Mouse (Mus musculus) small intestine, adult 2 months (tissue): Measurements from ENCODE around the gene Fam47e. TPM values are rescaled to one million over a fixed set of nuclear protein-coding genes. Genes with fewer than 3 reads are reported as not detected.
"Not testable (repeated sequence)": the region's sequence is repeated elsewhere in the genome, so short reads cannot be mapped to it uniquely, and the experiment has no call there.

Experiments
- H3K27ac ChIP-seq: fragments of 200-500 bp; 2 replicates; pipeline ENCODE4 v1.5.1; 2012; ENCODE audit warnings: low read depth, low read length, control low read depth, inconsistent platforms; ENCODE audit not compliant: insufficient read depth
- H3K27me3 ChIP-seq: fragments of 200-500 bp; 2 replicates; pipeline ENCODE4 v1.6.1; 2012; ENCODE audit warnings: mild to moderate bottlenecking, moderate library complexity, low read length, inconsistent platforms; ENCODE audit not compliant: control insufficient read depth, insufficient read depth
- H3K36me3 ChIP-seq: fragments of 200-500 bp; 2 replicates; pipeline ENCODE4 v1.6.1; 2012; ENCODE audit warnings: mild to moderate bottlenecking, low read length, control low read depth, inconsistent platforms; ENCODE audit not compliant: control insufficient read depth, insufficient read depth
- H3K4me1 ChIP-seq: fragments of 200-500 bp; 2 replicates; pipeline ENCODE4 v1.6.1; 2012; ENCODE audit warnings: low read length, inconsistent platforms, mixed read lengths; ENCODE audit not compliant: control insufficient read depth, insufficient read depth, insufficient read length
- H3K4me3 ChIP-seq: fragments of 200-500 bp; 2 replicates; pipeline ENCODE4 v1.5.1; 2012; ENCODE audit warnings: low read depth, mild to moderate bottlenecking, control low read depth, inconsistent platforms, low read length, moderate library complexity
- CTCF ChIP-seq: fragments of 200-500 bp; IDR thresholded peaks from 2 replicates; pipeline ENCODE4 v1.5.1; 2012; ENCODE audit warnings: low read depth, mild to moderate bottlenecking, control low read depth, inconsistent platforms, low read length, moderate library complexity, mixed read lengths; ENCODE audit not compliant: insufficient replicate concordance, insufficient read length; ENCODE audit errors: extremely low read depth
- POLR2A ChIP-seq: fragments of 200-500 bp; IDR thresholded peaks from 2 replicates; pipeline ENCODE4 v1.6.1; 2012; ENCODE audit warnings: low read depth, mild to moderate bottlenecking, control low read depth, inconsistent platforms, low read length, moderate library complexity
- WGBS: fragments of 180-500 bp; shearing (Covaris S2); methylation state at CpG from one replicate; pipeline ENCODE4 v1.1.7; 2018; 5-methylcytosine and 5-hydroxymethylcytosine counted together
- polyA plus RNA-seq: library from polyadenylated mRNA; depleted of rRNA; stranded (reverse); fragments of >200 nt; gene quantifications from 2 replicates; pipeline ENCODE4 v1.2.3, GENCODE M21; 2012; rRNA removed

Gene Fam47e
- polyA plus RNA-seq = not detected in 2 replicates

DNA sequence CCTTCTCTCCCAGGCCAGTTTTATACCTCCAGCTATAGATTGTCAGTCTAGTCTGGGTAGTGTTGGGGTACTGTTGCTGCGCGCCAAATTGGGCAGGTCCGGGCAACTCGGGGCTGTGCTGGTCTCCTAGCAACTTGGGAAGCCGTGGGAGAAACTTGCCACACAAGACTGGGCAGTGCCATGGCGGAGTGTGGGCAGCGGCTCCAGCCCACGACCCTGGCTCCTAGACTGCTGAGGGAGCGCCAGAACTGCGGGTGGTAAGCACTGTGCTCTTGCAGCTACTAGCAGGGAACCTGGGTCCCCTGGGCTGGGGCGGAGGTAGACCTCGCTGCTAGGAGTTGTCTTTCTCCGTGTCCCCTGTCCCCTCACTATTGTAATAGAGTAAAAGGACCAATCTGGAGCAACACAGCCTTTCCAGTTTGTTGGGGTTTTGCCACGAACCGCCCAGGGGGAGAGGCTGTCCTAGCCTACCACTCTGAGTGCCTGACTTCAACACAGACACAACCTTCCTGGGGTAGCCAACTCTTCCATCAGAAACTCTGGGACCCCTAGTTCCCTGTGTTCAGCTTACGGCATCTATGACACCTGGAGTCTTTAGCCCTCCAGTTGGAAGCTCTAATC lies at the start of gene Fam47e:
Fam47e (plus strand) TSS at position 179 of the 621 bp plus-strand sequence.
- no peaks in the 10 kb centered on the region for H3K27me3 ChIP-seq
- WGBS = 81% methylated on average over 16 of the region's 16 CpGs
- no peak within 1 kb of the TSS for H3K4me3 ChIP-seq
- no peak for TF ChIP-seq CTCF
- TF ChIP-seq POLR2A = no peak
- no peaks in the 10 kb centered on the region for H3K4me1 ChIP-seq
- no peak within 1 kb of the TSS for H3K27ac ChIP-seq
- H3K36me3 ChIP-seq = no peaks in the 10 kb centered on the region

- H3K36me3 ChIP-seq = no peaks in the 10 kb centered on the region
- WGBS = under 1% methylated on average over 48 of the region's 48 CpGs
- H3K27ac ChIP-seq = peak overlapping the region; percentile 97
- no peaks in the 10 kb centered on the region for H3K27me3 ChIP-seq
- TF ChIP-seq POLR2A (peak; percentile 89), CTCF (peak; percentile 68)
- peaks cover 10% of the 10 kb centered on the region; the same call in 1 of the 2 replicates for H3K4me1 ChIP-seq
- peak overlapping the region; percentile 93 for H3K4me3 ChIP-seq
Measured at GRCm38 (mm10) chr5:92505402-92505865, 49.4 kb upstream of the Fam47e start.

DNA sequence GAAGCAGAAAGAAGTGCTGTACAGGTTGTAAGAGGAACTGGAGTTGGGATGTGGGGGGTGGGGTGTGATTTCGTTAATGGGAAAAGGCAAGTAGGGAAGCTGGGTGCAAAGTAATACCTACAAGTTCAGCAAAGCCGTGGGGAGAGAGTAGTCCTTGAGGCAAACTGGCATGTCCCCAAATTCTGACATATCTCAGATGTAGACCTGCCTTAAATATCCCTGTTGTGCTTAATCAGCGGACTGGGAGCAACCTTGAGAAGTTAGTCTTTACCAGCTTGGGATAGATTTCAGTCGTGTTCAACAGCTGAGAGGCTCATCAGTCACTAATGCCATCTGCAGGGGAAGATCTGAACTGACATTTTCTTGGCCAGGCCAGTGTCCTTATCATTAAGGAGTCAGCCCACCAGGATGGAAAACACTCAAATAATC lies 48.6 kb upstream of the Fam47e start:
- 25% methylated on average over 4 of the region's 4 CpGs for WGBS
- H3K27ac ChIP-seq = no peak overlapping the region
- H3K4me3 ChIP-seq = no peak overlapping the region
- H3K4me1 ChIP-seq = peaks cover 11% of the 10 kb centered on the region; the same call in 1 of the 2 replicates
- H3K27me3 ChIP-seq = no peaks in the 10 kb centered on the region
- TF ChIP-seq CTCF (no peak), POLR2A (no peak)
- no peaks in the 10 kb centered on the region for H3K36me3 ChIP-seq

- peaks cover 14% of the 10 kb centered on the region; the same call in 1 of the 2 replicates for H3K4me1 ChIP-seq
Measured at GRCm38 (mm10) chr5:92506733-92507132, 48.1 kb upstream of the Fam47e start, which contains the start of gene Scarb2. Gene Scarb2 (minus strand): TSS chr5:92506833.

DNA sequence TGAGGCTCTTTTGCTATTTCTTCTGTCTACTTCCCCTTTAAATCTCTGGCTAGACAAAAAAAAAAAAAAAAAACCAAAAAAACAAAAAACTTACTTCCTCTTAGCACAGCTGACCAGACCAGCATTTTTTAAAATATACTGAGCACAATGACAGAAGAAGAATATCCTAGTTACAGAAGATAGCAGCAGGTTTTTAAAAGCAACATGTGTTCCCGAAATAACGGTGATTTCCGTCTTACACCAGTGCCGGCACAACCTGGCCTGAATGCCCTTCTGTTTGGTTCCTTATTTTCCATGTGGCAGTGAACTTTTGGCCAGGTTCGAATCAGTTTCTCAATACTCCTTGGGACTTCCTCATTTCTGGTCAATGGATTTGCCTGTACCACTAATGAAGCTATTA lies 46.0 kb upstream of the Fam47e start:
- no peak overlapping the region for H3K4me3 ChIP-seq
- WGBS = 74% methylated on average over 5 of the region's 5 CpGs
- TF ChIP-seq CTCF (no peak), POLR2A (no peak)
- H3K4me1 ChIP-seq = peaks cover 12% of the 10 kb centered on the region; the same call in 1 of the 2 replicates
- no peaks in the 10 kb centered on the region for H3K27me3 ChIP-seq
- no peaks in the 10 kb centered on the region for H3K36me3 ChIP-seq
- no peak overlapping the region for H3K27ac ChIP-seq

More at GRCm38 (mm10) chr5:92506733-92507132, 48.1 kb upstream of the Fam47e start, which contains the start of gene Scarb2:
- Histone ChIP-seq H3K4me3 (peak within 1 kb of the TSS; percentile 93), H3K36me3 (no peaks in the 10 kb centered on the region), H3K27me3 (no peaks in the 10 kb centered on the region), H3K27ac (peak within 1 kb of the TSS; percentile 68)
- TF ChIP-seq POLR2A = no peak
- no peak for TF ChIP-seq CTCF

- no peaks in the 10 kb centered on the region for H3K27me3 ChIP-seq
- H3K4me3 ChIP-seq = no peak overlapping the region
- peaks cover 5% of the 10 kb centered on the region; the same call in 1 of the 2 replicates for H3K4me1 ChIP-seq
- no peak overlapping the region for H3K27ac ChIP-seq
- TF ChIP-seq CTCF (no peak), POLR2A (no peak)
- H3K36me3 ChIP-seq = no peaks in the 10 kb centered on the region
Measured at GRCm38 (mm10) chr5:92511256-92511655, 43.6 kb upstream of the Fam47e start.

DNA sequence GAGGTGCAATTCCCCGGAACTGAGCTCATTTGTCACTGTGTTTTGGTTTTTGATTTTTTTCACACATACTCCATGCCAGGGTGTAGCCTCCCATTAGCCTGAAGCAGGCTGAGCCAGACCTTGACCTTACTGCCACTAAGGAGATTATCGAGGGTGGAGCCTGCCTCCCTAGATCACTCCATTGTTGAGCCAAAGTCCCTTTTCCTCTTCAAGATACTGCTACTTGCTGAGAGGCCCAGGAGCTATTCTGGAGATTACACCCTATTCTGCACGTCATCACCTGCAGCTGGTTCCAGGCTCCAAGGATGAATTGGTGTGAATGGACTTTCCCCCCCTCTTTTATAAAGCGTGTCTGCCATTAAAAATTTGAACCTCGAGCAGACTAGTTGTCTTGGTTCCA lies 42.8 kb upstream of the Fam47e start:
- no peaks in the 10 kb centered on the region for H3K27me3 ChIP-seq
- no peak overlapping the region for H3K27ac ChIP-seq
- no peak overlapping the region for H3K4me3 ChIP-seq
- WGBS = 42% methylated on average over 5 of the region's 5 CpGs
- peaks cover 5% of the 10 kb centered on the region; the same call in 1 of the 2 replicates for H3K4me1 ChIP-seq
- no peaks in the 10 kb centered on the region for H3K36me3 ChIP-seq
- TF ChIP-seq CTCF (no peak), POLR2A (no peak)

GRCm38 (mm10) chr5:92521131-92521530 lies 33.7 kb upstream of the Fam47e start:
- not testable (repeated sequence) for H3K36me3 ChIP-seq, H3K4me3 ChIP-seq, H3K27ac ChIP-seq, H3K27me3 ChIP-seq, H3K4me1 ChIP-seq
- 55% methylated on average over 2 of the region's 2 CpGs for WGBS
